Mouse (Mus musculus): ENCODE data around the gene Mrpl14.
A peak's percentile ranks its signal among the peaks of the same experiment; 100 is the strongest.

Gene Mrpl14

DNA sequence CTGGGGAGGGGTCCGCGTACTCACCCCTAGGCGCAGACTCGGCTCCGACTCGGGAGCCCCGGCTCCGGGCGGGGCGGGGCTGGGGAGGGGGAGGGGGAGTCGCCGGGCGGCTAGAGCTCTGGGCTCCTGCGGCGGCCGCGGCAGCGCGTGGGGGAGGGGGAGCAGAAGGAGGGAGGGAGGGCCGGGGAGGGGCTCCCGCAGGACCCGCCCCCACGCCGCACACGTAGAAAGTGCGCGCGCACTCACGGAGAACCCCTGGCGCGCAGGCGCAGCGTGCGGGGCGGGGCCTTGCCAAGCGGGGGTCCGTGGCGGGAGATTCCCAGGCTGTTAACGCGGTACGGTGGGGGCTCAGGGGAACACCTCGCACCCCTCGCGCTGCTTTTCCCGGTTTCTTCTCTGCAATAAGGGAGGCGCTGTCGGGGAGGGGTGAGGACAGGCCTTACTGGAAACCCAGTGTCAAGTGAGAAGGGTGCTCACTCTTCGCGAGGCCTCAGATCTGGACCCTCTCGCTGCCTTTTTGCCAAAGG, at the start of gene Mrpl14:
TSS of gene Mrpl14 (plus strand) at position 230 of the 527 bp plus-strand sequence.
- DNase-seq (ENCODE audit: low read depth, low spot score): peak; percentile 85

DNA sequence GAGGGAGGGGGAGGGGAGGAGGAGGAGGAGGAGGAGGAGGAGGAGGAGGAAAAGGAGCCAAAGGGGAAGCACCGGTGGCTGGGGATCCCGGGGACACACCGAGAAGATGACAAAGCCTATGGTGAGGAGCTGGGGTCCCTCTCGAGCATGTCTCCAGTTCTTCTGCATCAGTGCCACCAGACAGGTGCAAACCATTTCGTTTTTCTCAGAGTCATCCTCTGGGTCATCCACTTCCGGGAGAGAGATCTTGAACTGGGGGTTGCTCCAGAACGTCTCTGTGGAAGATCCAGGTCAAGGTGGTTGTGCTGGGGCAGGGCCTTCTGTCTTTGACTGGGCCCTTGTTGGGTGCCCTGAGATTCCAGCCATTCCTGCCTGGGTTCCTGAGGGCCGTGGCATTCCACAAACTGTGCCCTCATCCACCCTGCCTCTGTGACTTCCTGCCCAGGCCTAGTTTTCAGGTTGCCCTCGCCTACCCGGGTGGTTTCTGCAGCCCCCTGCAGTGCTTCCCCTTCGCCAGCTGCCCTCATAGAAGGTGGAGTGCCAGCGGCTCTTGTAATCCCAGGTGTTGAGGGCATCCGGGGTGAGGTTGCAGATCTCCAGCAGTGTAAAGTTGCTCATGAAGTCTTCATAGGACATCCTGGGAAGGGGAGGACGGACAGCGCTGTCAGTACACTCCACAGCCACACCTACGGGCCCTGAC, 47.4 kb upstream of the Mrpl14 start:
- DNase-seq (ENCODE audit: low read depth, low spot score): no peak

DNA sequence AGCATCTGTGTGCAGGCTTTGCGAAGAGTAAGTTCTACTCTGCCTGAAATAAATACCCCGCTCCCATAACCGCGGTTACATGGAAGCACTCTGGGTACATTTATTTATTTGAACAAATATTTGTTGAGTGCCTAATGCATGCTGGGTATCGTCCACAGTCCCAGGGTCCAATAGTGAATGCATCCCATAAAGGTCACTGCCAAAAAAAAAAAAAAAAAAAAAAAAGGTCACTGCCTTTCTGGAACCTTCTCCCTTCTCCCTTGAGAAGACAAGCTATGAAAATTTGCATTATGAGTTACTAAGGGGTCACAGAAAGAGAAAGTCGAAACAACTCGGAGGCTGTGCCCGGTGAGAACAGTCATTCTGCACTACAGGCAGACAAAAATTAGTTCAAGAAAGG, 44.1 kb upstream of the Mrpl14 start:
- DNase-seq (ENCODE audit: low read depth, low spot score): no peak

DNA sequence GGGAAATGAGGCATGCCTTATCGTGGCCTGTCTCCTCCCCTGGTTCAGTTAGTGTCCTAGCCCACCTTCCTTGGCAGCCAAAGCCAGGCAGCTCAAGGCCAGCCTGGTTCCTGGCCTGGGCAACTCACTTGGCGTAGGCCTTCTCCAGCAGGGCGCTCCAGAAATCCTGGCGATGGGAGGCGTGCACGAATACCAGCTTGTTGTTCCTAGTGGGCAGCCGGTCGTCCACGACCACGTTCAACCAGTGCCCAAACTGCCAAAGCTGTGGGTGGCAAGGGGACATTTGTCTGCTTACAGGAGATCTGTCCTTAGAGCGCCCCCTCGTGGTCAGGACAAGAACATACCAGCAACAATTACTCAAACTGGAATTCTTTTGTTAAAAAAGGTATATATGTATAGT, 43.4 kb upstream of the Mrpl14 start:
- DNase-seq (ENCODE audit: low read depth, low spot score): peak; percentile 77

DNA sequence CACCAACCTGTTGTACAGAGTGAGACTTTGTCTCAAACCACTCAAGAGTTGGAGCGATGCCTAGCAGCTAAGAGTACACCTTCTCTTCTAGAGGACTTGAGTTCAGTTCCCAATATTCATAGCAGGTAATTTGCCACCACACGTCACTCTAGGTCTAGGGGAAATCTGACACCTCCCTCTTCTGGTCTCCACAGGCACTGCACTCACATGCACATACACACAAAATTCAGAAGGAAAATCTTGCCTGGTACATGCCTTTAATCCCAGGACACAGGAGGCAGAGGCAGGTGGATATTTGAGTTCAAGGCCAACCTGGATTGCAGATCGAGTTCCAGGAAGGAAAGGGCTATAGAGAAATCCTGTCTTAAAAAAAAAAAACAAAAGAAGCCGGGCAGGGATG, 41.9 kb upstream of the Mrpl14 start:
- no peak for DNase-seq (ENCODE audit: low read depth, low spot score)

DNA sequence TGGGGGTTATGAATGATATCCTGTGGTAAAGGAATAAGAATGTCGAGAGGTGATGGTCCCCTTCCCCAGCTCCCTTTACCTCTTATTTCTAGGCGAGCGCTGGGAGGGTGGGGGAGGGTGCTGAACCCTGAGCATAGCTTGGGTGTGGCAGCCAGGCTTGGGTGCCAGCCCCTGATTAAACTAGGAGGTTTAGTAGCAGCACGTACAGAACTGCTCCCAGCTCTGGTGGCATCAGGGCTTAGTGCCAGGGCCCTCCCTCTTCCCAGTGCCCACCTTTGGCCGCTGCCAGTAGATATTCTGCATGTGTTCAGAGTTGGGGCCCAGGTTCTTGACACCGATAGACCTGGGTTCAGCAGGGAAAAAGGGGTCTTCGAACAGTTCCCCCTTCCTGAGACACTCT, 32.9 kb upstream of the Mrpl14 start:
- no peak for DNase-seq (ENCODE audit: low read depth, low spot score)

DNA sequence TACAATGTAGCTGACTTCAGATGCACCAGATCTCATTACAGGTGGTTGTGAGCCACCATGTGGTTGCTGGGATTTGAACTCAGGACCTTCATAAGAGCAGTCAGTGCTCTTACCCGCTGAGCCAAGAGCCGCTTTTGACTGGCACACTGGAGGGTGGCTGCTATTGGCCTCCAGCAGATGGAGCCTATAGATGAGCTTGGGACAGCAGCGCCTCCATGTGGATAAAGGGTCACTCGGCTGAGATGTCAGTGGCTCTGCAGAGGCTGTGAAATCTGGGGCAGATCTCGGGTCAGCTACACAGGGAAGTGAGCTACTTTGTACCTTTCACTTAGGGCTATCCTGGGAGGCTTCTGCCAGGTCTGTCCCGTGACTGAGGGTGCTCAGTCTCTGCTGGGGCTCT, 30.3 kb upstream of the Mrpl14 start:
- peak; percentile 59 for DNase-seq (ENCODE audit: low read depth, low spot score)

DNA sequence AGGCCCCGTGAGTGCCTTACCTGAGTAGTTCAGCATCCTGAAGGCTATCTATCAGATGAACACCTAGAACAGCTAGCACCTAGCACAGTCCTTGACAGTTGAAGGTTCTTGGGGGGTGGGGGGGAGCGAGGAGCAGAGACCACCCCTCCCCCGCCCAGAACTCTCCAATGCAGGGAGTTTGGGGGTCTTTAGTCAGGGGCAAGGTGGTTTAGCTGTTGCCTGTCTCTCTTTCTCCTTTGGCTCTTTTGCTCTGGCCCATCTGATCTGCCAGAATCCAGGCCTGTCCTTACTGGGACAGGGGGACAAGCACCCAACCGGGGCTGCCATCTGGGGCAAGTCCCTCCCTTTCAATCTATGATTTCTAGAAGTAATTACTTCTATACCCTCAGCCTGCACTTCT, 26.9 kb upstream of the Mrpl14 start, which contains the start of gene Capn11:
TSS of gene Capn11 (minus strand) at position 101 of the 400 bp plus-strand sequence.
- no peak for DNase-seq (ENCODE audit: low read depth, low spot score)

DNA sequence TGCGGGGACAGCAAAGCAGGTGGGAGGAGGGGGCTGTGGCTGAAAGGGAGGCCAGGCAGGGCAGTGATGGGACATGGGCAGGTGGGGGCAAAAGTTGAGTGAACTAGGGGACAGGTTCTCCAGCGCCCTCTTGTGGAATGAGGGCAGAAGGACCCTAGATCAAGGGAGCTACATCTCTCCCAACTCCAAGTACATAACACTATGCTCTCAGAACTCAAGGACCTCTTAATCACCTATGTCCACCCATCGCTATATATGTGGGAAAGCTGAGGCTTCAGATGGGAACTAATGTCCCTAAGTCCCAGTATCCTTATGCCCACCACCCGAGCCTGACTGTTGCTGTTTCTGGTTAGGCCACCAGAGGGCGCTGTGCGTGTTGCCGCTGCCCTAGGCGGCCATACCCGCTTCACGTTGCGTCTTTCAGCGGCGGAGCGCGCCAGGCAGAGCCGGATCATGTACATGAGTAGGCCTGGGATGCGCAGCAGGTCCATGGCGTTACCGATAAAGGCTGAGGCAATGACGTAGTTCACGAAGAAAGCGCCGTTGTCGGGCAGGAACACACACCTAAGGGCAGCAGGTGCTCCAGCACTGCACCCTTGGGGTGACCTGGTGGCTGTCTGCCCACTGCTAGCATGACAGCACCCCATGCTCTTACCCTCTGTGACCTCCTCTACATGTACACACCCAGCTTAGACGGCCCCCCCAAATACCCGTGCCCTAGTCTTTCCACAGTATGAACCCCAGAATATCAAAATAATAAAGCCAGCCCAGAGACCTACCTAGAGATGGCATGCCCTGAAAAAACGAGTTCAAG, 22.8 kb upstream of the Mrpl14 start:
- DNase-seq (ENCODE audit: low read depth, low spot score): peak; percentile 39

DNA sequence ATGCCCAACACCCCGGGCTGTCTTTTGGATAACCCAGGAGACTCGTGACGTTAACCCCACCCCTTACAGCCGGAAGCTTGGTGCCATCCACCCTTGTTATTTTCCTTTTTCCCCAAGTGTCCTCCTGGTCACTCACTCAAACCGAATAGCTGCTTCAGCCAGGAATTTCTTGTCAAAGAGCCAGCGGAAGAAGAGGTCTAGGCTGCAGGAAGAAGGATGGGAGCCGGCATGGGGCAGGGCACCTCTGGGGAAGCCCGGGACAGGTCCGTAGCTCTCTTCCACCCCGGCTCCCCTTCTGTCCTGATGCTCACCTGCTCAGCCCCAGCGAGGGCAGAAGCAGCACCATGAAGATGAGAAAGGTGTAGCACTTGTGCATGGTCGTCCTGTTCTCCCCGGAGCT, 21.5 kb upstream of the Mrpl14 start:
- no peak for DNase-seq (ENCODE audit: low read depth, low spot score)

DNA sequence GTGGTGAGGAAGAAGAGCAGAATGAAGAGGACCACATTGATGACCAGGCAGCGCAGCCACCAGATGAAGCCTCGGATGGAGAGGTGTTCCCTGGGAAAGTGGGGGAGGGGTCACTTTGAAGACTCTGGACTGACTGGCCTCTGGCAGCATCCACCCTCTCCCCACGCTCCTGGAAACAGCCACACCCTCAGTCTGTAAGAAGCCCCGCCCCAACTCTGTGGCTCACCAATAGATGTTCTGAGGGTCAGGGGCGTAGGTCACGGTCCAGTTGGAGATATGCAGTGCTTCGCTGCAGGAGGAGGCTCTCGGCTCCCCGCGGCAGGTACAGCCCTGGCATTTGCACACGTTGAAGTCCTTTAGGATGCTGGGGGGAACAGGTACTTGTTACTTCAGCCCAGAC, 20.0 kb upstream of the Mrpl14 start:
- no peak for DNase-seq (ENCODE audit: low read depth, low spot score)

DNA sequence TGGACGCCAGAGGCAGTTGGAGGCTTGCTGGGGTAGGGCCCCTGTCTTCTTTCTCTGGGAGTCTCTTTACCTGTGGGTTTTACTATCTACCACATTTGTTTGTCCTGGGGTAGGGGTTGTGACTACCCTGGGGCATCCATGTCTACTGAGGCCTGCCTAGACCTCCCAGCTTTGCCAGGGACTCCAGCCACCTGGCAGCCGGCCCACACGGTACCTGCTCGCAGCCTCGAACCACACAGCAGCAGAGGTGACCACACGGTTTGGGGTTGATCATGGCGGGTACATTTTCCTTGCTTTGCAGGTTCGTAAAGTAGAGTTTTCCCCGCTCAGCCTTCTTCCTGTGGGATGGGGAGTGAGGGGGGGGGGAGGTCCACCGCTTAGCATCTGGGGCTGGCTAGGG, 18.6 kb upstream of the Mrpl14 start:
- no peak for DNase-seq (ENCODE audit: low read depth, low spot score)

DNA sequence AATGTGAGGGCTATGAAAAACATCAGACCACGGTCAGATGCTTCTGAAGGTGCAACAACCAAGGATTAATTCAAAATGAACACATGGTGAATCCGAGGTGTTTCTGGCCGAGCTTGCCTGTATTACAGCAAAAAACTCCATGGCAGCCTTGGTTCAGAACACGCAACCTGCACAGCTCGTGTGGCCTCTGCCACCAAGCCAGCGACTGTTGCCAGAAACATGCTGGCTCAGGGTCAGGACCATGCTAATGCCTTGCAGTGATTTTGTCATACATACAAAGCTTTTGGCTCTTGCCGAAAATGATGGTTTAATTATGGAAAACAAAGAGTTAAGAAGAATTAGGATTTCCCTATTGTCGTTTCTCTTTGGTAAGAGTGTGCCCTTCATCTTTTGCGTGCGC, 18.1 kb upstream of the Mrpl14 start:
- no peak for DNase-seq (ENCODE audit: low read depth, low spot score)

DNA sequence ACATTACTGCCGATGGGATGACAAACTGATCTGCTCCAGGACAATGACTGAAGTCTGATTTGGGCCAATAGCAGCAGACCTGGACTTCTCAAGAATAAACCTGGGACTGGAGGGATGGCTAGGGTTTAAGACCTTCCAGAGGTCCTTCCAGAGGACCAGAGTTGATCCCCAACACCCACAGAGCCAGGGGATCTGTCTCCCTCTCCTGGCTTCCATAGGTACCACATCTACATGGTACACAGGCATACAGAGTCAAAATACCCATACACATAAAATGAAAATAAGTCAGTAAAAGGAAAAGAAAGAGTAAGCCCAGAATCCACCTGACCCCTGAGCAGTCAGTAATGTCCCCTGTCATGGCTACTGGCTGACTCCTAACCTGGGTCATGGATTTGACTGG, 14.3 kb upstream of the Mrpl14 start:
- DNase-seq (ENCODE audit: low read depth, low spot score): peak; percentile 32

DNA sequence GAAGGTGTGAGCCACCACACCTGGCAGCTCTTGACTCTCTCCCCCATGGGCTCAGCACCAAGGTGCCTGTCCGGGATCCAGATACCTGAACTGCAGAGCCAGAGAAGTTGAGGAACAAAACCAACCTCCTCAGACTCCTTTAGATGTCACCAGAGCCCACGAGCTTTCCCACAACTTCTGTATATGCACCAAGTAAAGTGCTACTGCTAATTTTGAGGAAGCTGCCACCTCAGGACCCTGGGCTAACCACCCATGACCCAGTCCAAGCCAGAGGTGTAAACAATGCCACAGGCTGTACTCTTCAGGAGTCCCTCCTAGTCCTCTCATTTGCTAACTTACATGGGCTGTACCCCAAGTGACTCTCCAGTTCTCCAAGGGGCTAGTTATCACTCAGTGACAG, 13.5 kb upstream of the Mrpl14 start:
- no peak for DNase-seq (ENCODE audit: low read depth, low spot score)

DNA sequence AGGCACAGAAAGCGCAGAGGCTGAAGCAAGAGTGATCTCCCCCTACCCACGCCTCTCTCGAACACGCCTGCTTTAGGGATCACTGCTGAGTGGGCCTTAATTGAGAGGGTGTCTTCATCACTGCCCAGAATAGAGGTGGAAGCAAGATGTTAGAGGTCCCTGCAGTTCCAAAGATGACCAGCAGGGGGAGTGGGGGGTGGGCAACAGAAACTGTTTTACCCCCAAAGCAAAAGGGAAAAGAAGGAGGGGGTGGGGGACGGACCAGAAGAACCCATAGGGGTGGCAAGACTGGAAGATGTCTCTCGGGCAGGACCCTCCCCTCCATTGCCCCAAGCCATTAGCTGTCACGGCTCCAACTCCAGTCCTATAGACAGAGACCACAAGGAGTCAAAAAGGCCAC, 8.0 kb upstream of the Mrpl14 start:
- DNase-seq (ENCODE audit: low read depth, low spot score): peak; percentile 75

DNA sequence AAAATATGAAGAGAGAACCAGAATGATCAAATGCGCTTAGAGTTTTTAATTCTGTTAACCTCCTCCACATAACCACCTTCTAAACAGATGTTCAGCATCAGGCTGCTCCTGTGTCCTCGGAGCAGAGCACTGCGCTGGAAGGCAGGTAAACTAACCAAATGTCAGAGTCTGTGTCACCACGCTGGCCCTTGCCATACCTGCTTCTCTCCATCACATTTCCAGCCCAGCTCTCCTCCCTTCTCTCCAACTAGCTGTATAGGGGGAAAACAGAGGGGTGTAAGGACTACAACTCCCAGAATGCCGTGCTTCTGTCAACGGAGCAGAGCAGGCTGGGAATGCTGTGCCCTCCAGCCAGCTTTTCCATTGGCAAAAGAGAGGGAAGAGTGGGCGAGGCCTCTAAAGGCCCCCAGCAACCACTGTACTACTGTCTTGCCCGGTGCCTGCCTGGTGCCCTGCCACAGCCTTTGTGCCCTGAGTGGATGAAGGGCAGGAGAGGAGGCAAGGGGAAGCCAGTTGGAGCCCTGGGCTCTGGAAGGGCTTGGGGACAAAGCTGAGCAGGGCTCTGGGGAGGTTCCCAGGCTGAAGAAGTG, 5.6 kb upstream of the Mrpl14 start:
- peak; percentile 56 for DNase-seq (ENCODE audit: low read depth, low spot score)

DNA sequence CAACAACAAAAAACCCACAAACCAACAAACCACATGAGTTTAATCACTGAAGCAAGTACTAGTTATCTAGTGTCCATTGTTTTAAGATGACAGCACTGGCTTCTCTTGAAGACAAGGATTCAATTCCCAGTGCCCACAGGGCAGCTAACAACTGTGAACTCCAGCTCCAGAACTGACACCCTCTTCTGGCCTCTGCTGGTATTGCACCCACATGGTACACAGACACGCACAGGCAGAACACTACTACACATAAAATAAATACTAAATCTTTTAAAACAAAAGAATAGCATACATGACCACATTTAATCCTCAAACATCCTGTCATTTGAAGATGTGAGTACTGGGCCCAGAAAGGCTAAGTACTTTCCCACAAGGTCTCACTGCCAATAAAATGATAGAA, 4.5 kb upstream of the Mrpl14 start:
- DNase-seq (ENCODE audit: low read depth, low spot score): peak; percentile 57

DNA sequence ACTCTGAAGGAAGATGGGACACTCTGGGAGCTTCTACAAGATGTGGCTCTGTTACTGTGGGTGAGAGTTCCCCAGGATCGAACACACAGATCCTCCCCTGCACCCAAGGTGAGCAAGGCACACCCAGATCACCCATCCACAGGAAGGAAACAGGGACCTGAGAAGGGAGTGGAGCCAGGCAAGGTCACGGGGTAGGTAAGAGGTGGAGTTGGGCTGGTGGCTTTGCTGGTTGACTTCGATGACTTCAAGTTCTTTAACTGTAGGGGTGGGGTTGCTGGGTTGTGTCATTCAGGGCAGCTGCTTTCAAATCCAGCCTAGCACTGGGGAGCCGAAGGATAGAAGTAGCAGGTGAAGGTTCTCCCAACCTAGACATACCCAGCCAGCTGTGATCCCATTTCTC, 3.3 kb upstream of the Mrpl14 start:
- no peak for DNase-seq (ENCODE audit: low read depth, low spot score)

DNA sequence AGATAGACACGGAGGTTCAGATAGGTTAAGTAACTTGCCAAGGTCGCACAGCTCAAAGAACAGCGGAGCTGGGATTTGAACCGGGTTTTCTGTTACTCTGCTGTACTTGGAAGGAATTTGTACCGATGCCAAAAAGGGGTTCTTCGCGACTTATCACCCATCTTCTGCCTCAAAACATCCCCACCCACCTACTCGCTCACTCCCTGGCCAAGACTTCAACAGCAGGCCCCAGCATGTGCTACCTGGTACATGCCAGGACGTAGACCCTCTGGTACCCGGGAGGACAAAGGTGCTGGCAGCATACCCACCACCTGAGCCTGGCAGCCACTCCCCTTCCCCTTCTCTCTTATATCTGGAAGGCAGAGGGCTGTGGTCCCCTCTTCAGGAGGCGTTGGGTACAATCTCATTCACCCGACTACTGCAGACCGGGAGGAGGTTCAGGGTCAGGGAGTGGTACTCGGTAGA, 1.4 kb upstream of the Mrpl14 start:
- no peak for DNase-seq (ENCODE audit: low read depth, low spot score)

DNA sequence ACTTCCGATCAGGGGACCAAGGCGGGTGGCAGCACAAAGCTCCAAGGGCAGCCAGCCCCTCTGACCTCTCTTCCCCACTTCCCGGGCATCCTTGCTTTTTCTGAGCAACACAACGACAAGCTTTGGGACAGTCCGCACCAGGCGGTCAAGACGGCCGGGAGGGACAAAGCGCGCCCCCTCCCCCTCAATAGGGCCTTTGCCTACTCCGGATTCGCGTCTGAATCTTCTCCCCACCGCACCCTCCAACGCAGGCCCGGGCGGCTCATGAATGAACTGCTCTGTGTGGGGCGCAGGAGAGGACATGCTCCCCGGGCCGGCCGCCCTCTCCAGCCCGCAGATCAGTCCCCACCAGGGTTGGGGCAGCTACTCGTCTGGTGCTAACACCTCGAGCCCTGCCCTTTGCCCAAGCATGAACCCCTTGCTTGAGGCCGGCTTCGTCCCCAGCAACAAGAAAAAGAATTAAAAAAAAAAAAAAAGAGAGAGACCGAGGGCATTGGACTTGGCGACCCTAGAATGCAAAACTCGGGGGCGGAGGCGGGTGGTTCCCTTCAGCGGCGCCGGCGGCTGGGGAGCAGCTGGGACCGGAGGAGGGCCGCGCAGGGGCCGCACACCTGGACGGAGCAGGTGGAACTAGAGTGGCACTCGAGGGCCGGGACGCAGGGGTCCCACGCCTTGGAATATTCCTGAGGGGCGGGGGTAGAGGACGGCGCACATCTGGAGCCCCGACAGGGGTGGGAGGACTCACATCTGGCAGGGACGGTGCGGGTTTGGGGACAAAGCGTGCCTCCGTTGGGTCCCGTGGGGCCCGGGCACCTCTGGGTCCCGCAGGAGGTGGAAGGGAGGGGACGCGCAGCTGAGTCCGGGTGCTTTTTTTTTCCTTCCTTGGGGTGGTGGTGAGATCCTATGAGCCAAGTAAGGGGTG, 690 bp upstream of the Mrpl14 start:
- DNase-seq (ENCODE audit: low read depth, low spot score): peak; percentile 48
